Mouse (Mus musculus) kidney, postnatal 25 days (tissue): Measurements from ENCODE around the gene Pxdn.

Experiments used
- DNase-seq, 2 experiments: peaks; one replicate each; pipeline ENCODE4 v3.0.0; 2021; ENCODE audit warnings: mixed read lengths in 2 of 2

Pxdn gene

GRCm38 (mm10) chr12:29954464-29954863, 17.1 kb downstream of the Pxdn start:
- no peak for DNase-seq

- peak; percentile 67 to 89 for DNase-seq
Measured at GRCm38 (mm10) chr12:29956969-29957368, 19.6 kb downstream of the Pxdn start.

- peak; percentile 54 to 75 for DNase-seq
Measured at GRCm38 (mm10) chr12:29958637-29959036, 21.2 kb downstream of the Pxdn start.

GRCm38 (mm10) chr12:29961041-29961440, 23.6 kb downstream of the Pxdn start:
- DNase-seq: no peak

GRCm38 (mm10) chr12:29965016-29965415, 27.6 kb downstream of the Pxdn start:
- DNase-seq: no peak

- DNase-seq: no peak
Measured at GRCm38 (mm10) chr12:29971795-29972464, 34.5 kb downstream of the Pxdn start.

- no peak for DNase-seq
Measured at GRCm38 (mm10) chr12:29972533-29972932, 35.1 kb downstream of the Pxdn start.

GRCm38 (mm10) chr12:29980076-29980475, 42.7 kb downstream of the Pxdn start:
- no peak for DNase-seq

- no peak for DNase-seq
Measured at GRCm38 (mm10) chr12:29981722-29982293, 44.4 kb downstream of the Pxdn start.

GRCm38 (mm10) chr12:29983190-29983589, 45.8 kb downstream of the Pxdn start:
- no peak for DNase-seq

- DNase-seq: peak in 1 of 2 experiments; percentile 36
Measured at GRCm38 (mm10) chr12:29985126-29985525, 47.7 kb downstream of the Pxdn start.

GRCm38 (mm10) chr12:29986241-29986640, 48.8 kb downstream of the Pxdn start:
- peak in 1 of 2 experiments; percentile 38 for DNase-seq

GRCm38 (mm10) chr12:29998895-29999294, 61.5 kb downstream of the Pxdn start:
- no peak for DNase-seq

- DNase-seq: no peak
Measured at GRCm38 (mm10) chr12:30001951-30002350, 64.5 kb downstream of the Pxdn start.

GRCm38 (mm10) chr12:30003680-30004364, 66.4 kb downstream of the Pxdn start:
- DNase-seq: no peak

- DNase-seq: no peak
Measured at GRCm38 (mm10) chr12:30004365-30004723, 66.9 kb downstream of the Pxdn start.

GRCm38 (mm10) chr12:30006586-30006985, 69.2 kb downstream of the Pxdn start:
- peak; percentile 28 to 44 for DNase-seq

- DNase-seq: no peak
Measured at GRCm38 (mm10) chr12:30008741-30009140, 71.3 kb downstream of the Pxdn start.

- no peak for DNase-seq
Measured at GRCm38 (mm10) chr12:30015501-30015900, 78.1 kb downstream of the Pxdn start.

- peak in 1 of 2 experiments; percentile 27 for DNase-seq
Measured at GRCm38 (mm10) chr12:30017131-30017530, 79.7 kb downstream of the Pxdn start.

- DNase-seq: peak in 1 of 2 experiments; percentile 6
Measured at GRCm38 (mm10) chr12:30020447-30020846, 83.0 kb downstream of the Pxdn start.

GRCm38 (mm10) chr12:30023491-30023890, 86.1 kb downstream of the Pxdn start:
- DNase-seq: peak; percentile 47 to 54

- no peak for DNase-seq
Measured at GRCm38 (mm10) chr12:30024264-30024825, 86.9 kb downstream of the Pxdn start.
